ENCODE assay signal across 25 mouse cellular contexts in the genomic region with DNA sequence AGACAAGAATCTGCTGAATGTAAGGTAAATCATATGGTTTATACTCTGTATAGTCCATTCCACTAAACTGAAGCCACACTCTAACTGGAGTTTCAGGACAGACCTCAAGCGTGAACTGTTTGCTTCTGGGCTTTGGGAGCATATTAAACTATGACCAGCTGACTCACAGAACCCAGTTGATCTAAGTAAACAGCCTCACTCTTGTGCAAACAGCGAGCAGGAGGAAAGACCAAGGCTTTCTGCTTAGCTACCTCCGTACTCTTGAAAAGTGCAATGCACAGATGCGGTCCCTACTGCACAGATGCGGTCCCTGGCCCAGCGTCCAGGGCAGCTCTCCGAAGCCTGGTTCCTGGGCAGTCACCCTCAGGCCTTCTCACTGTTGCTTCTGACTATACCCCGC. TPM values are rescaled to one million over a fixed set of nuclear protein-coding genes. Genes with fewer than 3 reads are reported as not detected.
A peak's percentile ranks its signal among the peaks of the same experiment; 100 is the strongest.
DNase-seq lines count a peak whose midpoint lies in the region; ATAC-seq and TF ChIP-seq lines count a peak whose summit lies in the region.
"Had no signal": no experiment of that assay in that cellular context is flagged by ENCODE, and none has a peak within 500 bp of the region (broad histone marks: within the 10 kb centered on the region; RNA-seq: fewer than 3 reads in every experiment).

No protein-coding gene starts in this region.

- H3K9ac ChIP-seq in lung, embryonic 15.5 days, result no peak overlapping the region
- H3K9ac ChIP-seq in lung, postnatal 0 days (replicated peaks; ENCODE audit: low read depth), result no peak overlapping the region
- no peak overlapping the region for H3K9ac ChIP-seq in liver, embryonic 11.5 days (ENCODE audit: low read depth, low read length)
- no peak overlapping the region for H3K9ac ChIP-seq in forebrain, embryonic 15.5 days (replicated peaks)
- H3K9ac ChIP-seq in kidney, embryonic 14.5 days (ENCODE audit: low read depth, low read length), result no peak overlapping the region
- H3K9ac ChIP-seq: embryonic facial prominence, embryonic 13.5 days; heart, embryonic 15.5 days had no signal

- CTCF ChIA-PET in Patski (lab: Charles Lee), result interaction anchor here (0.6 to 3.6 kb wide), 3 partner anchors 8 to 83 kb away, joined by 3 to 14 read pairs (median 6); no protein-coding TSS in a partner anchor

- ATAC-seq in lung, embryonic 15.5 days (ENCODE audit: borderline replicate concordance, extremely low read depth, low FRiP score, low TSS enrichment), result no peak
- no peak for ATAC-seq in lung, postnatal 0 days
- peak; percentile 36 for ATAC-seq in Patski
- 0 out of 2 replicates have a peak, but pooled peaks have one; percentile 33 for ATAC-seq in liver, embryonic 11.5 days (replicated peaks; ENCODE audit: low FRiP score)
- peak; percentile 12 for ATAC-seq in megakaryocyte-erythroid progenitor cell, adult 5-6 weeks (replicated peaks; ENCODE audit: low FRiP score, low TSS enrichment, poor library complexity, severe bottlenecking)
- no peak for ATAC-seq in forebrain, embryonic 15.5 days (replicated peaks)
- no peak for ATAC-seq in kidney, embryonic 14.5 days (ENCODE audit: low FRiP score, low TSS enrichment)
- ATAC-seq: forebrain, embryonic 14.5 days had no signal

- TF ChIP-seq CTCF in lung, postnatal 0 days (IDR thresholded peaks at IDR 0.05), result no peak
- no peak for TF ChIP-seq CTCF in Patski (IDR thresholded peaks at IDR 0.05)

- no peaks in the 10 kb centered on the region for H3K27me3 ChIP-seq in lung, embryonic 15.5 days
- no peaks in the 10 kb centered on the region for H3K27me3 ChIP-seq in lung, postnatal 0 days (replicated peaks; ENCODE audit: insufficient read depth, low read length)
- no peaks in the 10 kb centered on the region for H3K27me3 ChIP-seq in Patski
- no peaks in the 10 kb centered on the region for H3K27me3 ChIP-seq in liver, embryonic 11.5 days (replicated peaks; ENCODE audit: control insufficient read depth, insufficient read depth, low read length)
- no peaks in the 10 kb centered on the region for H3K27me3 ChIP-seq in forebrain, embryonic 15.5 days
- no peaks in the 10 kb centered on the region for H3K27me3 ChIP-seq in kidney, embryonic 14.5 days (ENCODE audit: control insufficient read depth, insufficient read depth, low read length)
- H3K27me3 ChIP-seq: embryonic facial prominence, embryonic 13.5 days; heart, embryonic 15.5 days had no signal

- DNase-seq in lung, postnatal 0 days (ENCODE audit: low spot score), result no peak
- peak; percentile 43 for DNase-seq in Patski (ENCODE audit: low read depth, low spot score)
- no peak for DNase-seq in liver, embryonic 11.5 days (ENCODE audit: low spot score)
- no peak for DNase-seq in heart, postnatal 4 days
- DNase-seq: adrenal gland, adult 8-10 months; cerebellum, adult 9-11 months; gastrocnemius, postnatal 25 days; heart, adult 2 months; kidney, adult 9 months; kidney, postnatal 36 days; layer of hippocampus, adult 9-11 months; lung, adult 2 months; thymus, postnatal 25 days had no signal

- H3K27ac ChIP-seq in lung, embryonic 15.5 days, result no peak overlapping the region
- H3K27ac ChIP-seq in lung, postnatal 0 days (ENCODE audit: low read length), result no peak overlapping the region
- H3K27ac ChIP-seq in liver, embryonic 11.5 days (ENCODE audit: low read depth, low read length), result no peak overlapping the region
- H3K27ac ChIP-seq in forebrain, embryonic 15.5 days (replicated peaks), result no peak overlapping the region
- no peak overlapping the region for H3K27ac ChIP-seq in kidney, embryonic 14.5 days (ENCODE audit: low read depth, low read length)
- H3K27ac ChIP-seq: embryonic facial prominence, embryonic 13.5 days; heart, adult 2 months; heart, embryonic 15.5 days; hindbrain, embryonic 10.5 days; left cerebral cortex, adult 2 months; limb, embryonic 10.5 days had no signal

- no peaks in the 10 kb centered on the region for H3K36me3 ChIP-seq in lung, embryonic 15.5 days
- H3K36me3 ChIP-seq in lung, postnatal 0 days (ENCODE audit: insufficient read depth, low read length), result no peaks in the 10 kb centered on the region
- H3K36me3 ChIP-seq in liver, embryonic 11.5 days (ENCODE audit: control insufficient read depth, insufficient read depth, low read length), result no peaks in the 10 kb centered on the region; the same call in 1 of the 2 replicates
- H3K36me3 ChIP-seq in forebrain, embryonic 15.5 days, result no peaks in the 10 kb centered on the region
- H3K36me3 ChIP-seq in kidney, embryonic 14.5 days (ENCODE audit: control insufficient read depth, insufficient read depth, low read length), result no peaks in the 10 kb centered on the region; the same call in 1 of the 2 replicates
- H3K36me3 ChIP-seq: embryonic facial prominence, embryonic 13.5 days; heart, embryonic 15.5 days; limb, embryonic 10.5 days had no signal

- in situ Hi-C loops in Patski (cut with MboI; ENCODE audit: low pct_unique_long_range_greater_than_20kb), result no loop called here

- peak overlapping the region; percentile 5; the same call in 1 of the 2 replicates for H3K4me2 ChIP-seq in lung, embryonic 15.5 days
- H3K4me2 ChIP-seq in lung, postnatal 0 days (replicated peaks; ENCODE audit: low read depth, low read length), result no peak overlapping the region
- H3K4me2 ChIP-seq in liver, embryonic 11.5 days, result 0 out of 2 replicates have a peak overlapping the region, but pooled peaks have one; percentile 17
- H3K4me2 ChIP-seq in forebrain, embryonic 15.5 days (replicated peaks), result no peak overlapping the region
- H3K4me2 ChIP-seq in kidney, embryonic 14.5 days (replicated peaks; ENCODE audit: low read depth, low read length), result no peak overlapping the region
- H3K4me2 ChIP-seq: embryonic facial prominence, embryonic 13.5 days; heart, embryonic 15.5 days had no signal

- POLR2A ChIA-PET in Patski (lab: Charles Lee), result no interaction called here

- no peaks in the 10 kb centered on the region for H3K9me3 ChIP-seq in lung, embryonic 15.5 days
- H3K9me3 ChIP-seq in lung, postnatal 0 days (ENCODE audit: low read length), result no peaks in the 10 kb centered on the region
- no peaks in the 10 kb centered on the region for H3K9me3 ChIP-seq in liver, embryonic 11.5 days (ENCODE audit: control insufficient read depth, low read length)
- no peaks in the 10 kb centered on the region for H3K9me3 ChIP-seq in forebrain, embryonic 15.5 days
- no peaks in the 10 kb centered on the region for H3K9me3 ChIP-seq in kidney, embryonic 14.5 days (ENCODE audit: control insufficient read depth, low read length)
- H3K9me3 ChIP-seq: embryonic facial prominence, embryonic 13.5 days; heart, embryonic 15.5 days; hindbrain, embryonic 10.5 days; limb, embryonic 10.5 days had no signal

- no peak for TF ChIP-seq EP300 in lung, postnatal 0 days (IDR thresholded peaks at IDR 0.05)

- no peaks in the 10 kb centered on the region for H3K4me1 ChIP-seq in lung, embryonic 15.5 days
- H3K4me1 ChIP-seq in lung, postnatal 0 days (ENCODE audit: insufficient read depth, low read depth, low read length), result no peaks in the 10 kb centered on the region
- peaks cover 16% of the 10 kb centered on the region for H3K4me1 ChIP-seq in liver, embryonic 11.5 days (replicated peaks; ENCODE audit: control insufficient read depth, insufficient read depth, low read length)
- no peaks in the 10 kb centered on the region for H3K4me1 ChIP-seq in forebrain, embryonic 15.5 days
- no peaks in the 10 kb centered on the region for H3K4me1 ChIP-seq in kidney, embryonic 14.5 days (ENCODE audit: control insufficient read depth, insufficient read depth, low read length)
- H3K4me1 ChIP-seq: heart, embryonic 15.5 days; limb, embryonic 10.5 days had no signal

- H3K4me3 ChIP-seq in lung, embryonic 15.5 days, result no peak overlapping the region
- H3K4me3 ChIP-seq in lung, postnatal 0 days (ENCODE audit: low read depth, low read length), result no peak overlapping the region
- no peak overlapping the region for H3K4me3 ChIP-seq in liver, embryonic 11.5 days (ENCODE audit: low read depth, low read length)
- H3K4me3 ChIP-seq in forebrain, embryonic 15.5 days, result no peak overlapping the region
- no peak overlapping the region for H3K4me3 ChIP-seq in kidney, embryonic 14.5 days (ENCODE audit: low read length)
- H3K4me3 ChIP-seq: embryonic facial prominence, embryonic 13.5 days; heart, adult 2 months; heart, embryonic 15.5 days; hindbrain, embryonic 10.5 days; left cerebral cortex, adult 2 months; limb, embryonic 10.5 days had no signal

- WGBS in lung, embryonic 15.5 days, result 67% methylated on average over 8 of the region's 8 CpGs
- 60% methylated on average over 8 of the region's 8 CpGs for WGBS in lung, postnatal 0 days
- 82% methylated on average over 8 of the region's 8 CpGs for WGBS in liver, embryonic 11.5 days
- WGBS in forebrain, embryonic 15.5 days, result 89% methylated on average over 8 of the region's 8 CpGs
- 89% methylated on average over 8 of the region's 8 CpGs for WGBS in kidney, embryonic 14.5 days

RNA-seq across cellular contexts. Expression of gene Slc35d3, which starts 26.0 kb away (rescaled TPM):
- 0.98 and 1.0 TPM in 2 replicates for polyA plus RNA-seq in lung, embryonic 15.5 days (2015; fragmentation: Nextera tagmentation; extraction: Ambion mirVana)
- polyA plus RNA-seq in lung, postnatal 0 days (2015; fragmentation: Nextera tagmentation; extraction: Ambion mirVana), result 0.36 and 0.39 TPM in 2 replicates
- polyA plus RNA-seq in Patski (2021), result not detected
- 11.5 and 12.8 TPM in 2 replicates for polyA plus RNA-seq in liver, embryonic 11.5 days (2014; fragmentation: Nextera tagmentation; extraction: Ambion mirVana)
- total RNA-seq in megakaryocyte-erythroid progenitor cell, adult 5-6 weeks (2014; fragmentation: Nextera tagmentation), result 0.72 and 0.92 TPM in 2 replicates
- 0.14 and 1.6 TPM in 2 replicates for total RNA-seq in megakaryocyte-erythroid progenitor cell, adult 5-6 weeks (2017)
- total RNA-seq in heart, postnatal 4 days (2021), result under 1 TPM in 1 of 2 experiments, not detected in 1; 0.18 TPM
- 1.2 and 1.3 TPM in 2 replicates for polyA plus RNA-seq in forebrain, embryonic 15.5 days (2015; fragmentation: Nextera tagmentation; extraction: Ambion mirVana)
- polyA plus RNA-seq in kidney, embryonic 14.5 days (2014; fragmentation: Nextera tagmentation; extraction: Ambion mirVana), result 0.08 and 0.40 TPM in 2 replicates
- total RNA-seq: gastrocnemius, postnatal 25 days; heart, adult 2 months; neutrophil, adult 5-6 weeks had no signal
- polyA plus RNA-seq: testis, adult 2 months had no signal

RNA-seq across cellular contexts. Expression of gene Pex7, which starts 30.2 kb away (rescaled TPM):
- polyA plus RNA-seq in lung, embryonic 15.5 days (2015; fragmentation: Nextera tagmentation; extraction: Ambion mirVana), result 29.9 and 33.7 TPM in 2 replicates
- polyA plus RNA-seq in lung, postnatal 0 days (2015; fragmentation: Nextera tagmentation; extraction: Ambion mirVana), result 40.3 TPM in 2 replicates
- polyA plus RNA-seq in Patski (2021), result 43.4 TPM
- polyA plus RNA-seq in liver, embryonic 11.5 days (2014; fragmentation: Nextera tagmentation; extraction: Ambion mirVana), result 40.8 and 43.8 TPM in 2 replicates
- 21.9 and 28.2 TPM in 2 replicates for total RNA-seq in megakaryocyte-erythroid progenitor cell, adult 5-6 weeks (2014; fragmentation: Nextera tagmentation)
- 16.0 and 20.9 TPM in 2 replicates for total RNA-seq in megakaryocyte-erythroid progenitor cell, adult 5-6 weeks (2017)
- 10 to 100 TPM; 24.0 to 24.2 TPM for total RNA-seq in heart, postnatal 4 days (2021)
- polyA plus RNA-seq in forebrain, embryonic 15.5 days (2015; fragmentation: Nextera tagmentation; extraction: Ambion mirVana), result 26.4 and 27.7 TPM in 2 replicates
- polyA plus RNA-seq in kidney, embryonic 14.5 days (2014; fragmentation: Nextera tagmentation; extraction: Ambion mirVana), result 36.1 and 45.4 TPM in 2 replicates

RNA-seq across cellular contexts. Expression of gene Map3k5, which starts 57.0 kb away (rescaled TPM):
- 1.9 and 2.1 TPM in 2 replicates for polyA plus RNA-seq in lung, embryonic 15.5 days (2015; fragmentation: Nextera tagmentation; extraction: Ambion mirVana)
- 3.1 and 3.2 TPM in 2 replicates for polyA plus RNA-seq in lung, postnatal 0 days (2015; fragmentation: Nextera tagmentation; extraction: Ambion mirVana)
- polyA plus RNA-seq in Patski (2021), result 14.8 TPM
- 1.2 and 1.8 TPM in 2 replicates for polyA plus RNA-seq in liver, embryonic 11.5 days (2014; fragmentation: Nextera tagmentation; extraction: Ambion mirVana)
- total RNA-seq in megakaryocyte-erythroid progenitor cell, adult 5-6 weeks (2014; fragmentation: Nextera tagmentation), result 2.8 and 12.8 TPM in 2 replicates
- total RNA-seq in megakaryocyte-erythroid progenitor cell, adult 5-6 weeks (2017), result 4.2 and 5.9 TPM in 2 replicates
- total RNA-seq in heart, postnatal 4 days (2021), result 10 to 100 TPM; 27.7 to 28.3 TPM
- 0.75 and 0.88 TPM in 2 replicates for polyA plus RNA-seq in forebrain, embryonic 15.5 days (2015; fragmentation: Nextera tagmentation; extraction: Ambion mirVana)
- polyA plus RNA-seq in kidney, embryonic 14.5 days (2014; fragmentation: Nextera tagmentation; extraction: Ambion mirVana), result 2.2 and 4.0 TPM in 2 replicates

Comparison
In these comparisons a context has a peak if more than half of its experiments do, and no peak if none do; other contexts are left out.
1. H3K4me2 ChIP-seq: peak in lung, embryonic 15.5 days (single experiment) and liver, embryonic 11.5 days (single experiment); none in lung, postnatal 0 days (single experiment), forebrain, embryonic 15.5 days (single experiment) and kidney, embryonic 14.5 days (single experiment).
2. ATAC-seq: peak in Patski (single experiment), liver, embryonic 11.5 days (single experiment) and megakaryocyte-erythroid progenitor cell, adult 5-6 weeks (single experiment); none in lung, embryonic 15.5 days (single experiment), lung, postnatal 0 days (single experiment), forebrain, embryonic 15.5 days (single experiment) and kidney, embryonic 14.5 days (single experiment).